Mouse (Mus musculus): ENCODE results near the gene Islr2. TPM values are rescaled to one million over a fixed set of nuclear protein-coding genes. Genes with fewer than 3 reads are reported as not detected.

Gene Islr2
- polyA plus RNA-seq, 1 experiment from 2014 or later = 0.12 TPM

DNA sequence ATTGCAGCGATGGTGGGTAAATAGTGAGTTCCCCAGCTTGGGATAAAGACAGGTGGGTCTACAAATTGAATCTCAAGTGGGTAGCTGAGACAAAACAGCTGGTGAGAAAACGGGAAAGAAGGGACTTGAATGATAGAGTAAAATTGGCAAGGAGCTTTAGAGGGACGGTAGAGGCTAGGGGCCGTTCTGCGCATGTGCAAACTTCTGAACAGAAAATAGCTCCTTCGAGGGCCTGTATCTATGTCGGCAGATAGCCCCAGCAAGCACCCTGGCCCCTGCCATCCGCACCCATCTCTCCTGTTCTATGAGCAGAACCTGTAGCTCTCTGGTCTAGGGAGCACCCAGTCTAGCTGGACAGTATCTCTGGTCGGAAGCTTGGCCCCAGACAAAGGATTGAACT lies 9.9 kb downstream of the Islr2 start:
- H3K4me3 ChIP-seq (ENCODE audit: low read length) = no peak overlapping the region
- WGBS = 72% methylated on average over 9 of the region's 9 CpGs
- no peaks in the 10 kb centered on the region for H3K36me3 ChIP-seq (ENCODE audit: control insufficient read depth, insufficient read depth, low read length)
- no peak overlapping the region for H3K9ac ChIP-seq (ENCODE audit: low read depth, low read length)
- peaks cover 30% of the 10 kb centered on the region for H3K4me1 ChIP-seq (ENCODE audit: control insufficient read depth, insufficient read depth, low read length)
- ATAC-seq (ENCODE audit: low FRiP score, low TSS enrichment) = no peak
- H3K27ac ChIP-seq (ENCODE audit: low read depth, low read length) = no peak overlapping the region
- no peaks in the 10 kb centered on the region for H3K9me3 ChIP-seq (ENCODE audit: control insufficient read depth, low read length)
- H3K4me2 ChIP-seq (replicated peaks; ENCODE audit: low read depth, low read length) = no peak overlapping the region
- H3K27me3 ChIP-seq (ENCODE audit: control insufficient read depth, insufficient read depth, low read length) = peaks cover 53% of the 10 kb centered on the region

DNA sequence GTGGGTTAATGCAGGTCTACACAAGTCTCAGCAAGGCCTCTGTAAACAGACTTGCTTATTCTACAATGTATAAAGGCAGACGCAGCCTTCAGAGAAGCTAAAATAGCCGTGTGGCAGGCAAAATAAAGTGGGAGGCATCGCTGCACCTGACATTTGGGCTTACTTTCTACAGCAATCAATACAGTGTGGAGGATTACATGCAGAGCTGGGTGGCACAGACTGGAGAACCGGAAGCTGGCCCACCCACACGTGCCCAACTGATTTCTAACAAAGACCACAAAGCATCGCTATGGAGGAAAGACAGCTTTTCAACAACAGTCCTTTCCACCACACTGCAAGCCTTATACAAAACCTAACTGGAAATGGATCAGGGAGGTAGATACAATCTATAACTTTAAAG lies 19.7 kb downstream of the Islr2 start:
- 88% methylated on average over 6 of the region's 6 CpGs for WGBS

DNA sequence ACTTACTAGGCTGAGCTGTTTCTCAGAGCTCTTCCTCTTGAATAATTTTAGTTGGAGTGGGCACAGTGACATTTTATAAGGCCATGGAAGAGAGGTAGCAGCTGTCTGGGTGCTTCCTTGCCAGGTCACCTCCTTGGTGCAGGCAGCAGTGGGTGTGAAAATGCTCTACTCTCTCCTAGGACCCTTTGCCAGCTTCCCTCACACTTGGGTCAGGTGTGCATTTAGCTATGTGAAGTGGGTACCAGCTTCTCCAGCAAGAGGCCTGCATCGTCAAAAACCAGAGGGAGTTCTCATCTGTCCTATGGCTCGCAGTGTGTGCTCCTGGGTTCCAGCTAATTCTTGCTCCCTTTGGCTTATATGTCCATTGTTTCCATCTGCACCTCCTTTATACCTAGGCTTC lies 24.7 kb downstream of the Islr2 start:
- H3K4me2 ChIP-seq (replicated peaks; ENCODE audit: low read depth, low read length) = no peak overlapping the region
- 89% methylated on average over 2 of the region's 2 CpGs for WGBS
- H3K9me3 ChIP-seq (ENCODE audit: control insufficient read depth, low read length) = no peaks in the 10 kb centered on the region
- no peaks in the 10 kb centered on the region for H3K36me3 ChIP-seq (ENCODE audit: control insufficient read depth, insufficient read depth, low read length)
- H3K27ac ChIP-seq (ENCODE audit: low read depth, low read length) = no peak overlapping the region
- H3K9ac ChIP-seq (ENCODE audit: low read depth, low read length) = no peak overlapping the region
- no peaks in the 10 kb centered on the region for H3K27me3 ChIP-seq (ENCODE audit: control insufficient read depth, insufficient read depth, low read length)
- H3K4me3 ChIP-seq (ENCODE audit: low read length) = no peak overlapping the region
- peaks cover 6% of the 10 kb centered on the region; the same call in 1 of the 2 replicates for H3K4me1 ChIP-seq (ENCODE audit: control insufficient read depth, insufficient read depth, low read length)
- ATAC-seq (ENCODE audit: low FRiP score, low TSS enrichment) = no peak

More for the DNA sequence above, 19.7 kb downstream of the Islr2 start:
- Histone ChIP-seq H3K4me1 (ENCODE audit: control insufficient read depth, insufficient read depth, low read length) (no peaks in the 10 kb centered on the region), H3K4me2 (replicated peaks; ENCODE audit: low read depth, low read length) (no peak overlapping the region), H3K9ac (ENCODE audit: low read depth, low read length) (no peak overlapping the region), H3K36me3 (ENCODE audit: control insufficient read depth, insufficient read depth, low read length) (no peaks in the 10 kb centered on the region), H3K9me3 (ENCODE audit: control insufficient read depth, low read length) (no peaks in the 10 kb centered on the region), H3K27me3 (ENCODE audit: control insufficient read depth, insufficient read depth, low read length) (no peaks in the 10 kb centered on the region), H3K27ac (ENCODE audit: low read depth, low read length) (no peak overlapping the region), H3K4me3 (ENCODE audit: low read length) (no peak overlapping the region)
- no peak for ATAC-seq (ENCODE audit: low FRiP score, low TSS enrichment)

DNA sequence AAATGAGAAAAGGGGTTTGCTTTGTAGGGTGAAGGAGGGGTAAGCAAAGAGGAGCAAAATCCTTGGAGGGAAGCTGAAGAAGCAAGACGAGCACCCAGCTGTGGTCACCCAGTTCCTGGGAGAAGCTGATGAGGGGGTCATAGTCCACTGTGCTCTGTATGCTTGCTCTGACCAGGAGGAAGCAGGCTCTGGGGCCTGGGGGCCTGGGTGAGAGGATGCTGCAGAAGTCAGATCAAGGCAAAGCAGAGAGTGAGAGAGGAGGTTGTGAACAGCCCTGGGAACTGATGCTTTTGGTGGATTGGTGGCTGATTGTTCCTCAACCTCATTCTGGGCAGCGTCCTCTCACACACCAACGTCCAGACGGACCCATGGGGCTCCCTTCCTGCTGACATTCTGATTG lies 27.0 kb downstream of the Islr2 start:
- no peak overlapping the region for H3K27ac ChIP-seq (ENCODE audit: low read depth, low read length)
- H3K4me3 ChIP-seq (ENCODE audit: low read length) = no peak overlapping the region
- peaks cover 6% of the 10 kb centered on the region; the same call in 1 of the 2 replicates for H3K4me1 ChIP-seq (ENCODE audit: control insufficient read depth, insufficient read depth, low read length)
- no peaks in the 10 kb centered on the region for H3K9me3 ChIP-seq (ENCODE audit: control insufficient read depth, low read length)
- H3K9ac ChIP-seq (ENCODE audit: low read depth, low read length) = no peak overlapping the region
- no peak for ATAC-seq (ENCODE audit: low FRiP score, low TSS enrichment)
- H3K27me3 ChIP-seq (ENCODE audit: control insufficient read depth, insufficient read depth, low read length) = no peaks in the 10 kb centered on the region
- WGBS = 80% methylated on average over 4 of the region's 4 CpGs
- H3K4me2 ChIP-seq (replicated peaks; ENCODE audit: low read depth, low read length) = no peak overlapping the region
- no peaks in the 10 kb centered on the region for H3K36me3 ChIP-seq (ENCODE audit: control insufficient read depth, insufficient read depth, low read length)

DNA sequence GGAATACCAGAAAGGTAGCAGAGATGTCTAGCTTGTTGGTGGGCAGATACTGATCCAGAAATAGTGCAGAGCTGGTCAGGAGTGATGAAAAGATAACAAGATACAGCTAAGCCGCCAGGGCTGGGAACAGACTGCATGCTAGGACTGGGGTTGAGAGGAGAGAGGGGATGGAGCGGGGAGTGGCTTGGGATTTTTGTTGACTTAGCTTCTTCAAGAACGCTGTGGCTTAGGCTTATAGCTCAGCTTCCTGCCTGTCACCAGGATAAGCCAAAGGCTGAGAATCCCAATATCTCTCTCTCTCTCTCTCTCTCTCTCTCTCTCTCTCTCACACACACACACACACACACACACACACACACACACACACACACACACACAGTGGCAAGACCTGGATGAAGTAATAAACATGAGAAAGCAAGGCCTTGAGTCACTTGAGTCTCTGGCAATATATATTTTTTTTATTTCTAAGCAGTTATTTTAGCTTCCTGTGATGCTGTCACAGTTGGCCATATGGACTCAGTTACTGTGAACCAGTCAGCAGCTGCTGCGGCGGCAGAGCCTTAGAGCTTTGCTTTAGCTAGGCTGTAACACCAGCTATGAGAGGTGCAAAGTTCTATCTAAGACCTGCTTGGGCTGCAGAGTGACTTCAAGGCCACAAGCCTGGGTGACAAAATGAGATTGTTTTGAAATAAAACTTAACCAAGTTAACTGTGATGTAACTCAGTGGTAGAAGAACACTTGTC lies 28.2 kb downstream of the Islr2 start:
- Histone ChIP-seq H3K27ac (ENCODE audit: low read depth, low read length) (peak overlapping the region; percentile 56; the same call in 1 of the 2 replicates), H3K4me1 (ENCODE audit: control insufficient read depth, insufficient read depth, low read length) (peaks cover 6% of the 10 kb centered on the region; the same call in 1 of the 2 replicates), H3K9ac (ENCODE audit: low read depth, low read length) (no peak overlapping the region), H3K4me3 (ENCODE audit: low read length) (no peak overlapping the region), H3K4me2 (replicated peaks; ENCODE audit: low read depth, low read length) (no peak overlapping the region), H3K36me3 (ENCODE audit: control insufficient read depth, insufficient read depth, low read length) (no peaks in the 10 kb centered on the region), H3K9me3 (ENCODE audit: control insufficient read depth, low read length) (no peaks in the 10 kb centered on the region), H3K27me3 (ENCODE audit: control insufficient read depth, insufficient read depth, low read length) (no peaks in the 10 kb centered on the region)
- WGBS = 30% methylated on average over 5 of the region's 5 CpGs
- no peak for ATAC-seq (ENCODE audit: low FRiP score, low TSS enrichment)

DNA sequence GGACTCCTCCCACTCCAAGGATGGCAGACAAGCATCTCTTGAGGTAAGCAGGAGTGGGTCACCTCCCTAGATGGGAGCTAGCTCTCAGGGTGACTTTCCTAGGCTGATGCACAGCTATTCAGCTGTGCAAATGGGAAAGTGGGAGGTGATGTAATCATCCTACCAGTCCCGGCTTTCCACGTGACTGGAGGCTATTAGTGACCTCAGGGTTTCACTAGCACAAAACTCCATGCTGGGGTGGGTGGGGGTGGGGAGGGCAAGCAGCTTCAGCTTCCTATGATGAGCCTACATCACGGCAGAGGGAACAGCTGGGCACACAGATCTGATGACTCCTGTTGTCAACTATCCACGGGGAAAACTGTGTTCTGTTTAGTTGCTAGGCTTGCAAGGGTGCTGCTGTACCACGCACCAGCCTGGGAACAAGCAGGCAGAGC lies 29.3 kb downstream of the Islr2 start:
- ATAC-seq (ENCODE audit: low FRiP score, low TSS enrichment) = peak; percentile 71
- Histone ChIP-seq H3K4me3 (ENCODE audit: low read length) (no peak overlapping the region), H3K4me2 (replicated peaks; ENCODE audit: low read depth, low read length) (no peak overlapping the region), H3K4me1 (ENCODE audit: control insufficient read depth, insufficient read depth, low read length) (peaks cover 6% of the 10 kb centered on the region; the same call in 1 of the 2 replicates), H3K27me3 (ENCODE audit: control insufficient read depth, insufficient read depth, low read length) (no peaks in the 10 kb centered on the region), H3K9ac (ENCODE audit: low read depth, low read length) (no peak overlapping the region), H3K27ac (ENCODE audit: low read depth, low read length) (no peak overlapping the region), H3K9me3 (ENCODE audit: control insufficient read depth, low read length) (no peaks in the 10 kb centered on the region), H3K36me3 (ENCODE audit: control insufficient read depth, insufficient read depth, low read length) (no peaks in the 10 kb centered on the region)
- 17% methylated on average over 5 of the region's 5 CpGs for WGBS

DNA sequence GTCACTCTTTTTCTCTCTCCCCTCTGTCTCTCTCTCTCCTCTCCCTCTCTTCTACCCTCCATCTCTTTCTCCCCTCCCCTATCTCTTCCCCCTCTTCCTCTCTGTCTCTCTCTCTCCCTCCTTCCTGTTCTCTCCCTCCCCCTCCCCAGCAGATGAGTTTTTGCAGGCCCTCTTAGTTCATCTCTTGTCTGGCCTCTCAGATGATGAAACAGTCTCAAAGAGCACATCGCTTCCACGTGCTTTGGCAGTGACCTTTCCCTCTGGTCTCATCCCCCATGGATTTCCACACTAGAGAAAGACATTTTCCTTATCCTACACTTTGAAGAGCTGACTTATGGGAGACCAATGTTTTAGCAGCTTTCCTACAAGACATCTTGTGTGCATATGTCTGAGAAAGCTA lies 31.3 kb downstream of the Islr2 start:
- no peak overlapping the region for H3K9ac ChIP-seq (ENCODE audit: low read depth, low read length)
- H3K27ac ChIP-seq (ENCODE audit: low read depth, low read length) = no peak overlapping the region
- no peaks in the 10 kb centered on the region for H3K27me3 ChIP-seq (ENCODE audit: control insufficient read depth, insufficient read depth, low read length)
- no peaks in the 10 kb centered on the region for H3K36me3 ChIP-seq (ENCODE audit: control insufficient read depth, insufficient read depth, low read length)
- peaks cover 6% of the 10 kb centered on the region; the same call in 1 of the 2 replicates for H3K4me1 ChIP-seq (ENCODE audit: control insufficient read depth, insufficient read depth, low read length)
- no peak overlapping the region for H3K4me2 ChIP-seq (replicated peaks; ENCODE audit: low read depth, low read length)
- no peak for ATAC-seq (ENCODE audit: low FRiP score, low TSS enrichment)
- no peak overlapping the region for H3K4me3 ChIP-seq (ENCODE audit: low read length)
- WGBS = 72% methylated on average over 2 of the region's 2 CpGs
- no peaks in the 10 kb centered on the region for H3K9me3 ChIP-seq (ENCODE audit: control insufficient read depth, low read length)

DNA sequence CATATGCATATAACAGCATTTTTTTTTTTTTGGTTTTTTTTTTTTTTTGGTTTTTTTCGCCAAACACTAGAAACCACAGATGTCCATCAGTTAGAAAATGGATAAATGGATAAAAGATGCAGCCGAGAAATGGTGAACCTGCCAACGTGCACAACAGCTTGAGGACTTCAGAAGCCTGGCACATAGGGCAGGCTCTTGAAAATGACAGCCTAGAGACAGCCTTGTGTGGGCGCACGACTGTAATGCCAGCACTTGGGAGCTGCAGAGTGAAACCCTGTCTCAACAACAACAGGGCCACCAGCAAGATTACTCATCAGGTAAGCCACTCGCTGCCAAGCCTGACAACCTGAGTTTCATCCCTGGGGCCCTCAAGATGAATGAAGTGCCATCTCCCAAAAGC lies 34.7 kb downstream of the Islr2 start:
- 91% methylated on average over 6 of the region's 6 CpGs for WGBS
- ATAC-seq (ENCODE audit: low FRiP score, low TSS enrichment) = no peak
- H3K36me3 ChIP-seq (ENCODE audit: control insufficient read depth, insufficient read depth, low read length) = no peaks in the 10 kb centered on the region

DNA sequence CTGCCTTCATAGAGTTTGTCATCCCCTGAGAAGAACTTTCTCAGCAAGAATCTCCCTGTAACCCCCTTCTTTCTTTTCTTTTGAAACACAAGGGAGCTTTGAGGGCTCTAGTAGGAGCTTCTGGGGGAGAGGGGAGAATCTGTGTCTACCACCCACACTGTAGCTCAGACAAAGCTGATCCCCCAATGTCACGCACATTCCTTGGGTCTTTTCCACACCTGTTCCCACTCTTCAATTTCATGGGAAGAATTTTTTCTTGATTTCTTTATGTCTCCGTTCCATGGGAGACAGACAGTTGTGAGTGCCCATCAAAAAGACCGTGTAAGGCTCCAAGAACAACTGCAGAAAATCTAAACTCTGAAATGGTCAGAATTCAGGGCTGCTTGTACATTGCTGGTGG lies 35.2 kb downstream of the Islr2 start:
- Histone ChIP-seq H3K9me3 (ENCODE audit: control insufficient read depth, low read length) (no peaks in the 10 kb centered on the region), H3K9ac (ENCODE audit: low read depth, low read length) (no peak overlapping the region), H3K36me3 (ENCODE audit: control insufficient read depth, insufficient read depth, low read length) (no peaks in the 10 kb centered on the region), H3K27ac (ENCODE audit: low read depth, low read length) (no peak overlapping the region), H3K4me3 (ENCODE audit: low read length) (no peak overlapping the region), H3K4me1 (ENCODE audit: control insufficient read depth, insufficient read depth, low read length) (no peaks in the 10 kb centered on the region), H3K4me2 (replicated peaks; ENCODE audit: low read depth, low read length) (no peak overlapping the region), H3K27me3 (ENCODE audit: control insufficient read depth, insufficient read depth, low read length) (no peaks in the 10 kb centered on the region)
- no peak for ATAC-seq (ENCODE audit: low FRiP score, low TSS enrichment)
- 78% methylated on average over 3 of the region's 3 CpGs for WGBS

More for the DNA sequence above, 34.7 kb downstream of the Islr2 start:
- Histone ChIP-seq H3K9ac (ENCODE audit: low read depth, low read length) (no peak overlapping the region), H3K4me3 (ENCODE audit: low read length) (no peak overlapping the region), H3K27ac (ENCODE audit: low read depth, low read length) (no peak overlapping the region), H3K9me3 (ENCODE audit: control insufficient read depth, low read length) (no peaks in the 10 kb centered on the region), H3K4me1 (ENCODE audit: control insufficient read depth, insufficient read depth, low read length) (no peaks in the 10 kb centered on the region), H3K4me2 (replicated peaks; ENCODE audit: low read depth, low read length) (no peak overlapping the region), H3K27me3 (ENCODE audit: control insufficient read depth, insufficient read depth, low read length) (no peaks in the 10 kb centered on the region)

Data from kidney, embryonic 14.5 days (tissue).